Mouse (Mus musculus): ENCODE data around the gene Krt19. TPM values are rescaled to one million over a fixed set of nuclear protein-coding genes. Genes with fewer than 3 reads are reported as not detected.

Gene Krt19
- polyA plus RNA-seq, 1 experiment from 2014 or later: 35.0 TPM

GRCm38 (mm10) chr11:100136559-100136958 is 11.9 kb downstream of the Krt19 start:
- H3K27me3 ChIP-seq (ENCODE audit: control insufficient read depth, insufficient read depth, low read length): peaks cover 10% of the 10 kb centered on the region
- no peak overlapping the region for H3K4me3 ChIP-seq (ENCODE audit: control insufficient read depth in 1 of 2, insufficient read depth in 1 of 2, low read depth in 1 of 2, low read length in 2 of 2)
- H3K4me1 ChIP-seq (ENCODE audit: control insufficient read depth in 2 of 2, insufficient read depth in 2 of 2, low read length in 2 of 2): no peaks in the 10 kb centered on the region; a peak in 1 of 4 replicates
- peaks cover 5% of the 10 kb centered on the region; the same call in 1 of the 2 replicates for H3K36me3 ChIP-seq (ENCODE audit: control insufficient read depth, insufficient read depth, low read length)
- no peak overlapping the region for H3K4me2 ChIP-seq (ENCODE audit: low read length)
- no peak overlapping the region for H3K27ac ChIP-seq (replicated peaks in 1 of 2; ENCODE audit: control insufficient read depth in 1 of 2, insufficient read depth in 1 of 2, low read depth in 2 of 2, low read length in 2 of 2)
- H3K9me3 ChIP-seq (ENCODE audit: control insufficient read depth, low read length): no peaks in the 10 kb centered on the region
- no peak for ATAC-seq (ENCODE audit: insufficient number of reproducible peaks, insufficient read depth, low FRiP score, low read depth)
- H3K9ac ChIP-seq (ENCODE audit: low read length): no peak overlapping the region
- 16% methylated on average over 5 of the region's 5 CpGs for WGBS

GRCm38 (mm10) chr11:100135731-100136130 is 12.7 kb downstream of the Krt19 start, which contains the start of gene Krt15:
Gene Krt15 (minus strand): TSS chr11:100135928.
- H3K4me1 ChIP-seq (ENCODE audit: control insufficient read depth in 2 of 2, insufficient read depth in 2 of 2, low read length in 2 of 2): no peaks in the 10 kb centered on the region; a peak in 1 of 4 replicates
- 51% methylated on average over 7 of the region's 7 CpGs for WGBS

GRCm38 (mm10) chr11:100124901-100125300 is 23.6 kb downstream of the Krt19 start:
- peaks cover 3 to 5% of the 10 kb centered on the region in 2 experiments; a peak in 1 of 4 replicates for H3K4me1 ChIP-seq (ENCODE audit: control insufficient read depth in 2 of 2, insufficient read depth in 2 of 2, low read length in 2 of 2)
- no peak overlapping the region for H3K9ac ChIP-seq (ENCODE audit: low read length)
- H3K27ac ChIP-seq (replicated peaks in 1 of 2; ENCODE audit: control insufficient read depth in 1 of 2, insufficient read depth in 1 of 2, low read depth in 2 of 2, low read length in 2 of 2): no peak overlapping the region
- H3K36me3 ChIP-seq (ENCODE audit: control insufficient read depth, insufficient read depth, low read length): no peaks in the 10 kb centered on the region
- no peak overlapping the region for H3K4me3 ChIP-seq (ENCODE audit: control insufficient read depth in 1 of 2, insufficient read depth in 1 of 2, low read depth in 1 of 2, low read length in 2 of 2)
- 73% methylated on average over 7 of the region's 7 CpGs for WGBS
- H3K4me2 ChIP-seq (ENCODE audit: low read length): no peak overlapping the region
- ATAC-seq (ENCODE audit: insufficient number of reproducible peaks, insufficient read depth, low FRiP score, low read depth): no peak
- peaks cover 4% of the 10 kb centered on the region; the same call in 1 of the 2 replicates for H3K27me3 ChIP-seq (ENCODE audit: control insufficient read depth, insufficient read depth, low read length)
- no peaks in the 10 kb centered on the region for H3K9me3 ChIP-seq (ENCODE audit: control insufficient read depth, low read length)

More at GRCm38 (mm10) chr11:100135731-100136130, 12.7 kb downstream of the Krt19 start, which contains the start of gene Krt15:
- Histone ChIP-seq H3K4me2 (ENCODE audit: low read length) (no peak within 1 kb of the TSS), H3K9me3 (ENCODE audit: control insufficient read depth, low read length) (no peaks in the 10 kb centered on the region), H3K36me3 (ENCODE audit: control insufficient read depth, insufficient read depth, low read length) (peaks cover 5% of the 10 kb centered on the region; the same call in 1 of the 2 replicates), H3K27ac (replicated peaks in 1 of 2; ENCODE audit: control insufficient read depth in 1 of 2, insufficient read depth in 1 of 2, low read depth in 2 of 2, low read length in 2 of 2) (no peak within 1 kb of the TSS), H3K9ac (ENCODE audit: low read length) (no peak within 1 kb of the TSS), H3K27me3 (ENCODE audit: control insufficient read depth, insufficient read depth, low read length) (peaks cover 10% of the 10 kb centered on the region), H3K4me3 (ENCODE audit: control insufficient read depth in 1 of 2, insufficient read depth in 1 of 2, low read depth in 1 of 2, low read length in 2 of 2) (no peak within 1 kb of the TSS)
- ATAC-seq (ENCODE audit: insufficient number of reproducible peaks, insufficient read depth, low FRiP score, low read depth): no peak

DNA sequence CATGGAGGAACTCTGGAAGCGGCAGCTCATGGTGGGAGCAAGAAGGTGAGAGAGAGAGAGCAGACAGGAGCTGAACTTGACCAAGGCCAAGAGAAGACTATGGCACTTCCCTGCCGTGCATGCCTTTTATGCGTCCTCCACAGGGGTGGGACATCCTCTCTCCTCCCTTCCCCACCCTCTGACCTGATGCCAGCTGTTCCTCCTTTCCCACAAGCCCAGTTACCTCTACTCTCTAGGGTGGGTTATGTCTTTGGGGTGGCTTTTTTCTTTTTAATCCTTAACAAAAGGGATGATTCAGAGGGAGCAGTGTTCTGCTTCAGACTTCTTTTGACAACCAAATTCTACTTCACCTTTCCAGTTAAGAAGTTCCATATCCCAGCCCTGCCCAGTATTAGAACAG is 27.0 kb downstream of the Krt19 start, which contains the start of gene Krt13:
Gene Krt13 (minus strand): TSS at position 101 of the 400 bp plus-strand sequence.
- ATAC-seq (ENCODE audit: insufficient number of reproducible peaks, insufficient read depth, low FRiP score, low read depth): no peak
- WGBS: 79% methylated on average over 3 of the region's 3 CpGs
- H3K9ac ChIP-seq (ENCODE audit: low read length): no peak within 1 kb of the TSS

DNA sequence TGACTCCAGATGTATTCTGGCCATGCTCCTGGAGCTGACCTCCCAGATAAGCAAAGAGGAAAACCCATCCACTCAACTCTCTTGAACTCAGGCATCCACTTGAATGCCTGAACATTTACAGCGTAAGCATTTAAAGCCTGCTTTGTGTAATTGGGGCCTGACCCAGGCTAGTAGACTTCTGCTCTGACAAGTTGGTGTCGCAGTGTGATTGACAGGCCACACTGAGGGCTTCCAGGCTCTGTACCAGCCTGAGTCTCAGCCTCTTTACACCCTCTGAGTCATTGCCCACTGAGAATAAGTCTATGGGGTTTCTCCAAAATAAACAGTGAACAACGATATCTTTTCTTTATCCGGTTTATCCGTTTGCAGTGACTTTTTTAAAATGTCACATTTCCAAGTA is 28.1 kb downstream of the Krt19 start:
- Histone ChIP-seq H3K4me3 (ENCODE audit: control insufficient read depth in 1 of 2, insufficient read depth in 1 of 2, low read depth in 1 of 2, low read length in 2 of 2) (no peak overlapping the region), H3K4me2 (ENCODE audit: low read length) (no peak overlapping the region), H3K27ac (replicated peaks in 1 of 2; ENCODE audit: control insufficient read depth in 1 of 2, insufficient read depth in 1 of 2, low read depth in 2 of 2, low read length in 2 of 2) (no peak overlapping the region), H3K9ac (ENCODE audit: low read length) (no peak overlapping the region), H3K36me3 (ENCODE audit: control insufficient read depth, insufficient read depth, low read length) (no peaks in the 10 kb centered on the region), H3K9me3 (ENCODE audit: control insufficient read depth, low read length) (no peaks in the 10 kb centered on the region), H3K27me3 (ENCODE audit: control insufficient read depth, insufficient read depth, low read length) (peaks cover 4% of the 10 kb centered on the region; the same call in 1 of the 2 replicates), H3K4me1 (ENCODE audit: control insufficient read depth in 2 of 2, insufficient read depth in 2 of 2, low read length in 2 of 2) (peaks cover under 1 to 3% of the 10 kb centered on the region in 2 experiments; a peak in 1 of 4 replicates)
- ATAC-seq (ENCODE audit: insufficient number of reproducible peaks, insufficient read depth, low FRiP score, low read depth): no peak
- WGBS: 36% methylated on average over 5 of the region's 5 CpGs

More for the DNA sequence above, 27.0 kb downstream of the Krt19 start, which contains the start of gene Krt13:
- H3K4me3 ChIP-seq (ENCODE audit: control insufficient read depth in 1 of 2, insufficient read depth in 1 of 2, low read depth in 1 of 2, low read length in 2 of 2): no peak within 1 kb of the TSS
- H3K36me3 ChIP-seq (ENCODE audit: control insufficient read depth, insufficient read depth, low read length): no peaks in the 10 kb centered on the region
- no peaks in the 10 kb centered on the region for H3K9me3 ChIP-seq (ENCODE audit: control insufficient read depth, low read length)
- no peak within 1 kb of the TSS for H3K27ac ChIP-seq (replicated peaks in 1 of 2; ENCODE audit: control insufficient read depth in 1 of 2, insufficient read depth in 1 of 2, low read depth in 2 of 2, low read length in 2 of 2)
- H3K4me2 ChIP-seq (ENCODE audit: low read length): no peak within 1 kb of the TSS
- H3K4me1 ChIP-seq (ENCODE audit: control insufficient read depth in 2 of 2, insufficient read depth in 2 of 2, low read length in 2 of 2): peaks cover 3 to 5% of the 10 kb centered on the region in 2 experiments; a peak in 1 of 4 replicates
- H3K27me3 ChIP-seq (ENCODE audit: control insufficient read depth, insufficient read depth, low read length): peaks cover 4% of the 10 kb centered on the region; the same call in 1 of the 2 replicates

GRCm38 (mm10) chr11:100113742-100114029 is 34.8 kb downstream of the Krt19 start:
- H3K4me2 ChIP-seq (ENCODE audit: low read length): no peak overlapping the region
- WGBS: 65% methylated on average over 2 of the region's 2 CpGs
- H3K27me3 ChIP-seq (ENCODE audit: control insufficient read depth, insufficient read depth, low read length): no peaks in the 10 kb centered on the region
- H3K9ac ChIP-seq (ENCODE audit: low read length): no peak overlapping the region
- no peak overlapping the region for H3K4me3 ChIP-seq (ENCODE audit: control insufficient read depth in 1 of 2, insufficient read depth in 1 of 2, low read depth in 1 of 2, low read length in 2 of 2)
- no peaks in the 10 kb centered on the region for H3K9me3 ChIP-seq (ENCODE audit: control insufficient read depth, low read length)
- H3K27ac ChIP-seq (replicated peaks in 1 of 2; ENCODE audit: control insufficient read depth in 1 of 2, insufficient read depth in 1 of 2, low read depth in 2 of 2, low read length in 2 of 2): no peak overlapping the region
- H3K4me1 ChIP-seq (ENCODE audit: control insufficient read depth in 2 of 2, insufficient read depth in 2 of 2, low read length in 2 of 2): no peaks in the 10 kb centered on the region
- ATAC-seq (ENCODE audit: insufficient number of reproducible peaks, insufficient read depth, low FRiP score, low read depth): no peak
- no peaks in the 10 kb centered on the region for H3K36me3 ChIP-seq (ENCODE audit: control insufficient read depth, insufficient read depth, low read length)

DNA sequence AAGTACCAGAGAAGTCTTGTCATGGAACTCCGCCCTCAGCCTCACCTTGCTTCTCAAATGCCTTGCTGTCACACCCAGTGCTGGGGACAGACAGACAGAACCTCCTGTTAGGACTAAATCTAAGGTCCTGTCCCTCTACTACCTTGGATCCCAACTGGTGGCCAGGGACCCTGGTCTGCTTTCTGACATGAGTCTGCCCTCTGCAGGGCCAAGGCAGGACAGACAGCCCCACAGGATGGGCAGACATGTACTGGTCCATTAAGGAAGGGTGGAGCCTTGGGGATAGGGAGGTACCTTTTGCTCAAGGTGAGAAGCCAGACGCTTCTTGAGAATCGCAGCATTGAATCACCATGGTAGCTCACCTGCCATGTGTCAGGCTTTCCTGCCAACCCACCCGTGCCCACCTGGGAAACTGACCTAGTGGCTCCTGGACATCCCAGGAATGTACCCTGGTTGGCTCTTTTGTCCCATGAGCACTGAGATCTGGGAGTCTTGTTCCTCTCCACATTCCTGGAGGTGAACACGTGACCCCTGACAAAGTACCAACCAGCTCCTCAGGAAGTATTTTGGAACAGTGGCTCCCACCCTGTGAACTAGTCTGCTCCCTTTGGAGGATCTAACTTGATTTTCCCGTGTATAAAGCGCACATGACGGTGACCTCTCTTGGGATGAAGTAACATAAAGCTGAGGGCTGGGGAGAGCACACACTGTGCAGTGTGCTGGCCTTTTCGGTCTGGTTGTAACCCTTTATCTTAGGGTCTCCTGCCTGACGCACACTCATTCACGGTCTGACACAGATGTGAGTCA is 35.3 kb downstream of the Krt19 start:
- Histone ChIP-seq H3K36me3 (ENCODE audit: control insufficient read depth, insufficient read depth, low read length) (no peaks in the 10 kb centered on the region), H3K9me3 (ENCODE audit: control insufficient read depth, low read length) (no peaks in the 10 kb centered on the region), H3K27ac (replicated peaks in 1 of 2; ENCODE audit: control insufficient read depth in 1 of 2, insufficient read depth in 1 of 2, low read depth in 2 of 2, low read length in 2 of 2) (no peak overlapping the region), H3K9ac (ENCODE audit: low read length) (no peak overlapping the region), H3K4me2 (ENCODE audit: low read length) (no peak overlapping the region), H3K27me3 (ENCODE audit: control insufficient read depth, insufficient read depth, low read length) (no peaks in the 10 kb centered on the region), H3K4me3 (ENCODE audit: control insufficient read depth in 1 of 2, insufficient read depth in 1 of 2, low read depth in 1 of 2, low read length in 2 of 2) (no peak overlapping the region), H3K4me1 (ENCODE audit: control insufficient read depth in 2 of 2, insufficient read depth in 2 of 2, low read length in 2 of 2) (no peaks in the 10 kb centered on the region)
- 75% methylated on average over 11 of the region's 11 CpGs for WGBS
- no peak for ATAC-seq (ENCODE audit: insufficient number of reproducible peaks, insufficient read depth, low FRiP score, low read depth)

All from heart, embryonic 14.5 days (tissue).